Mouse (Mus musculus) brain, adult 2 months (tissue): ENCODE data around the gene Btbd6.
A peak's percentile ranks its signal among the peaks of the same experiment; 100 is the strongest.

ENCODE experiments used
- DNase-seq: peaks from one replicate; pipeline ENCODE4 v3.0.0; 2011; ENCODE audit warnings: low read depth, low spot score

Btbd6 gene

DNA sequence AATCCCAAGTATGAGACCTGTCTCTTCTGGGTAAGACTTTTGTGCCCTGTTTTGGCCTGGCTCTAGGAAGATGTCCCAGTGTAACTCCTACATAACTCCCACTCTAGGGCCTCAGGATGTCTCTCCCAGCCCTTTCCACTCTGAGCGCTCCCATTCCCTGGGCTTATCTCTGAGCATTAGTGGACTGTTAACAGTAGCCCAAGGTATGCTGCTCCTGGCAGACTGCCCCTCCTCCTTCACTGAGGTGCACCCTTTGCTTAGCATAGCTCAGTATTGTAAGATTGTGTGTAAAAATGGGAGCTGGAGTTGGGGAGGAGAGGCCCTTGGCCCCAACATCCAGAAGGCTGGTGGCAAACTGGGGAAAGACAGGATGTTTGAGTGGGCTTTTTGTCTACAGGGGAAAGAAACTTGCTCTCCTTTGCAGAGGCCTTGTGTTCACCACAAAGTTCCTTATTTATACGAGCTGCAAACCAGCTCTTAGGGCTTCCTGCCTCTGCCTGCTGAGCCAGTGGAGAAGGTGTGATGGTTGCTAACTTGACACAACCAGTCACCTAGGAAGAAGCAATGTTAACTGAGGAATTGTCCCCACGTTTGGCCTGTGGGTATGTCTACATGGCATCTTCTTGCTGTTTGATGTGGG, 23.2 kb upstream of the Btbd6 start:
- DNase-seq, result no peak

DNA sequence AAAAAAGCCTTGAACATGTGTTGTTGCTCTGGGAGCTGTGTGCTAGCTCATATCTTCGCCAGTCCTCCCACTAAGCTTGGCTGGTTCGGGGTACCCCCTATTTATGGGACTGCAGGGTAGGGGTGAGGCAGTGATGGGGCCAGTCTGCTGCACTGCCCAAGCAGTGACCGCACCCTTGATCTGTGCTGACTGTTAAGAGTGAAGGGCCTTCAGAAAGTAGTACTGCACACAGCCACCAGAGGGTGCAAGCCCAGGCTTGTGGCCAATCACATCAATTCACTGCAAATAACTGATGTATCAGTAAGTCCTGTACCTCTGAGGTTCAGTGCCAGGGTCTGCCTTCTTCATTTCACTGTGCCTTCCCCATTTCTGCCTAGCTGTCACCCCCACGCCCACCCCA, 20.5 kb upstream of the Btbd6 start:
- DNase-seq, result peak; percentile 84

- peak; percentile 63 for DNase-seq
These were observed 18.0 kb upstream of the Btbd6 start for GRCm38 (mm10) chr12:112958303-112958702.

GRCm38 (mm10) chr12:112959421-112959820, 16.9 kb upstream of the Btbd6 start:
- DNase-seq, result no peak

DNA sequence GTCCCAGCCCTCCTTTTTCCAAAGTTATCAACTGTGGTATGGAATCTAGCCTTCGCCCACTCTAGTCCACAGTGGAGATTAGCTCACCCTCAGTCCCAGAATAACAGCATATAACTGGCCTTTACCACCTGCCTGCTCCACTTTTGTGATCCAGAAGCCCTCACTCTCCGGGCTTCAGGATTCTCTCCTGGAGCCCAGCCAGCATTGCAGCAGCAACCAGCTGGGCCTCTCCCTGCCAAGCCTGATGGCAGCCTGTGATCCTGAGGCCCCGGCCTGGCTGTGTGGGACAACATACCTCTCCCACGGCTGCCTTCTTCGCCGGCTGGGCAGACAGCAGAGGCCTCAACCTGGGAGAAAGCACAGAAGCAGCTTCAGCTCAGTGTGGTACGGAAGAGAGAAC, 14.9 kb upstream of the Btbd6 start:
- DNase-seq, result peak; percentile 85

DNA sequence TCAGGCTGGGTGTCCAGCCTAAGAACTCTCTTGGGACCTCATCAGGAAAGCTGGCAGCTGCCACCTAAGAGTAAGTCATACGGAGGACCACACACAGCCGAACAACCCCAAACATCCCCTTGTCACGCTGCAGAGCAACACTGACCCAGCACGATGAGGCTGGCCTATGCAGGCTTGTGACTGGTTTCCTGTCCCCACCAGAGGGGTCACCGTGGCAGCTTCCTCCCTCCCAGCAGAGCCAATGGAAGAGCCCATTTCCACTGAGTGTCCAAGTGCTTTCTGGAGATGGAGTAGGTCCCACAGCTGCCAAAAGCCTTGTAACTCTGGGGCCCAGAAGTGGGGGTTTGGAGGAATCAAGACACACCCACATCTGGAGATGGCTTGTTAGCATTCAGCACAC, 14.4 kb upstream of the Btbd6 start:
- no peak for DNase-seq

GRCm38 (mm10) chr12:112965783-112966182, 10.5 kb upstream of the Btbd6 start:
- no peak for DNase-seq

- DNase-seq, result no peak
These were observed 7.3 kb upstream of the Btbd6 start for GRCm38 (mm10) chr12:112968943-112969342.

DNA sequence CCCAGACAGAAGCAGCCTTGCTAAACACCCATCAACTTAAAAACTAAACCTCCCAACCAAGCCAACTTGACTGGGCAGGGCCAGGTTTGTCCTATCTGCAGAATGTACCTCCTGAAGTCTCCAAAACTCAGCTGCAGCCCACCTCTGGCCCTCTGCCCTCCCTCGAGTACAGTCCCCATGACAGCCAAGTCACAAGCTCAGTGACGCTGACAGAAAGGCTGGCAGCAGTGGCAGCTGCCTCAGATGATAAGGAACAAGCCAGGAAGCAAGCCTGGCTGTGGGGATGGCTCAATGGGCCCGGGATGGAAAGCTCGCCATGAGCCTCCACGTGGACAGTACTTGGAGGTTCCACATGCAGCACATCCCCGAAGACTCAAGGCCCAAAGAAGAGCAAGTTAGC, 6.7 kb upstream of the Btbd6 start:
- DNase-seq, result no peak

DNA sequence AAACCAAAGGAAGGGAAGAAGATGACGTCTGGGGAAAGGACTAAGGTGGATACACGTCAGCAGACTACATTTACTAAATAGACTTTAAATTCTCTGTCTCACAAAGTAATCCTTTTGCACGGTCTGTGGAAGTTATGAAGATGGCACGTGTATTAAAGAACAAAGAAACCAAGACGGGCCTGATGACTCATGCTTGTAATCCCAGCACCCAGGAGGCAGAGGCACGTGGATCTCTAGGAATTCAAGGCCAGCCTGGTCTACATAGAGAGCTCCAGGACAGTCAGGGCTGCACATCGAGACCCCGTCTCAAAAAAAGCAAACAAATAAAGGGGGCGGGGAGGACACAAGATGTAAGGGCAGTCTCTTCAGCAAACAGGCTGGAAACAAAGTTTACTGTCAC, 1.5 kb upstream of the Btbd6 start:
- DNase-seq, result no peak

- DNase-seq, result peak; percentile 59
These were observed 874 bp downstream of the Btbd6 start for GRCm38 (mm10) chr12:112977156-112977555.

GRCm38 (mm10) chr12:112982031-112982430, 5.7 kb downstream of the Btbd6 start:
- peak; percentile 51 for DNase-seq

GRCm38 (mm10) chr12:112985346-112985745, 9.1 kb downstream of the Btbd6 start:
- no peak for DNase-seq

- no peak for DNase-seq
These were observed 11.6 kb downstream of the Btbd6 start for GRCm38 (mm10) chr12:112987877-112988276.

DNA sequence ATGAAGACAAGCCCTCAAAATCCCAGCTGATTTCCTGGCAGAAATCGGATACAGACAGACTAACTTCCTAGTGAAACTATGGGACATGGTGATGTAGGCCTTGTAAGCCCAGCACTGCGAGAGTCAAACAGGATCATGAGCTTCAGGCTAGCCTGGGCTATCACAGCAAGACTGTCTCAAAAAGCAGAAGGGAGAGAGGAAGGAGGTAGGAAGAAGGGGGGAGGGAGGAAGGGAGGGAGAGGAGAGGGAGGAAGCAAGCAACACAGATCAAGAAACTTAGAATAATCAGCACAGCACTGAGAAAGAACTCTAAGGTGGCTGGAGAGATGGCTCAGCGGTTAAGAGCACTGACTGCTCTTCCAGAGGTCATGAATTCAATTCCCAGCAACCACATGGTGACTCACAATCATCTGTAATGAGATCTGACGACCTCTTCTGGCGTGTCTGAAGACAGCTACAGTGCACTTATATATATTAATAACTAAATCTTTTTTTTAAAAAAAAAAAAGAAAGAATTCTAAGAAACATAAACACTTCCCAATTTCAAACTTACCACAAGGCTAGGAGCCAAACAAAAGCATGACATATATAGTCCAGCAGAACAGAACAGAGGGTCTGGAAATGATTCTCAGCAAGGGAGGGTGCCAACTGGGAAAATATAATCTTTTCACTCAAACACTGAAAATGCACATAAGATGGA, 14.6 kb downstream of the Btbd6 start:
- no peak for DNase-seq

DNA sequence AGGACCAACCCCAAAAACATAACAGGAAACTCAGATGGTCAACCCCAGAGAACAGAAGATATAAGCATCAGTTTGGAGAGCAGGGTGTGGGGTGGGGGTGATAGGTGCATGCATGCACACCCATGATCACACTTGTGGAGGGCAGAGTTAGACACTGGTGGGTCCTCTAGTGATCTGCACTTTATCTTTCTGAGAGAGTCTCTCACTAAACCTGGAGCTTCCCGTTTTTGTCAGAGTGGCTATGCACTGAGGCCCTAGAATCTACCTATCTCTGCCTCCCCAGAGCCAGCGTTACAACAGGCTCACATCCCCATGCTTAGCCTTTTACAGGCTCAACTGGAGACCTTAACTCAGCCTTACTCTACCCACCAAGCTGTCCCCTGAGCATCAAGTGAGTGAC, 15.2 kb downstream of the Btbd6 start:
- DNase-seq, result no peak

DNA sequence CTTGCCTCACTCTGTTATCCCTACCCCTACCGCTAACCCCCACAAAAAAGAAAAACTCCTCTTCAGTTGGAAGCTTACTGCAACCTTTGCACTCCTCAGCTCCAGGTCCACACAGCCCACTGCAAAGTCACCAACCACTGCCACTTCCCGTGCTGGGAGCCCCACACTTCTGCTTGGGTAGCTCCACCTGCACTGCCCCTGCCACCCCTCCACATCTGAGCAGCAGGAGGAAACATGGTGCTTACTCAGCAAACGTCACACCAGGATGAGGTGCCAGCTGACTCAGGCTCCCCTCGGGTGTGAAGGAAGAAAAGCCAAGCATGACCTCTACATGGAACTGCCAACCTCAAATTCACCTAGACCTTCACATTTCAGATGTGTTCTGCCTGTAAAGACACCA, 17.9 kb downstream of the Btbd6 start:
- DNase-seq, result no peak

- DNase-seq, result peak; percentile 25
These were observed 23.4 kb downstream of the Btbd6 start for GRCm38 (mm10) chr12:112999569-113000293.

GRCm38 (mm10) chr12:113000294-113001132, 24.2 kb downstream of the Btbd6 start, which contains the start of gene Brf1:
Gene Brf1, minus strand, starts transcription at chr12:113000704.
- DNase-seq, result peak; percentile 98

- DNase-seq, result no peak
These were observed 24.8 kb downstream of the Btbd6 start for GRCm38 (mm10) chr12:113001133-113001474.

GRCm38 (mm10) chr12:113002667-113003066, 26.4 kb downstream of the Btbd6 start:
- no peak for DNase-seq

- no peak for DNase-seq
These were observed 27.7 kb downstream of the Btbd6 start for GRCm38 (mm10) chr12:113004011-113004410.
